8 mouse cellular contexts compared by ENCODE assay signal in the genomic region with DNA sequence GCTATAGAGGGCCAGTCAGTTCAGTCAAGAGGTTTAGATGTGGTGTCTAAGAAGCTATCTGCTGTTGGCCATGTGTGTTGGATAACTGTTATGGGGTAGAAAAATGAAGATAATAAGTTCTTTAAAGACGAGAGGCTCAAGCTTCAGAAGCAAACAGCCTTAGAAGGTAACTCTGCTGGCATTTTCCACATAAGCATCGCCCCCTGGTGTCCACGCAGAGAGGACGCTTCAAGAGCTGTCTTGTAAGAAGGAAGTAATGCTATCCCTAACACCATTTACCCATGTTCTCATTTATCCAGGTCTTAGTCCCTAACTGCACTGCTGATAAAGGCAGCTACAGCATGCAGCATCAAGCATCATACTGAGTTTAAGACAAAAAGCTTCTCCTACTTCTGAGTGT. TPM values are rescaled to one million over a fixed set of nuclear protein-coding genes. Genes with fewer than 3 reads are reported as not detected.
DNase-seq lines count a peak whose midpoint lies in the region; ATAC-seq and TF ChIP-seq lines count a peak whose summit lies in the region.

No protein-coding gene starts in this region.

- H3K36me3 ChIP-seq in forebrain, embryonic 11.5 days (ENCODE audit: control insufficient read depth, insufficient read depth, low read length), result no peaks in the 10 kb centered on the region
- H3K36me3 ChIP-seq in forebrain, embryonic 12.5 days (replicated peaks), result no peaks in the 10 kb centered on the region

- 37% methylated on average over 4 of the region's 4 CpGs for WGBS in forebrain, embryonic 11.5 days
- WGBS in forebrain, embryonic 12.5 days, result 30% methylated on average over 4 of the region's 4 CpGs

- no peak overlapping the region for H3K4me2 ChIP-seq in forebrain, embryonic 11.5 days (ENCODE audit: low read depth, low read length, severe bottlenecking)
- no peak overlapping the region for H3K4me2 ChIP-seq in forebrain, embryonic 12.5 days

- H3K27me3 ChIP-seq in forebrain, embryonic 11.5 days (ENCODE audit: control insufficient read depth, insufficient read depth, low read length), result no peaks in the 10 kb centered on the region
- no peaks in the 10 kb centered on the region for H3K27me3 ChIP-seq in forebrain, embryonic 12.5 days

- no peak for ATAC-seq in forebrain, embryonic 11.5 days (replicated peaks; ENCODE audit: low FRiP score)
- no peak for ATAC-seq in forebrain, embryonic 12.5 days (ENCODE audit: low FRiP score)
- peak; percentile 91 for ATAC-seq in neutrophil, adult 5-6 weeks (ENCODE audit: extremely low read depth, insufficient number of reproducible peaks, low FRiP score, poor library complexity, severe bottlenecking)

- no peaks in the 10 kb centered on the region for H3K9me3 ChIP-seq in forebrain, embryonic 11.5 days (ENCODE audit: control insufficient read depth, low read length)
- no peaks in the 10 kb centered on the region for H3K9me3 ChIP-seq in forebrain, embryonic 12.5 days

- peak; percentile 69 for TF ChIP-seq CTCF in gastrocnemius, adult 2 months (IDR thresholded peaks at IDR 0.05)

- intact Hi-C loops in gastrocnemius, adult 2 months (cut with DNase I), result no loop called here

- H3K9ac ChIP-seq in forebrain, embryonic 11.5 days (ENCODE audit: low read length), result no peak overlapping the region
- H3K9ac ChIP-seq in forebrain, embryonic 12.5 days, result no peak overlapping the region

- peak; percentile 54 for DNase-seq in forebrain, embryonic 11.5 days (ENCODE audit: low spot score)
- DNase-seq in A20 (ENCODE audit: low read depth, low spot score), result peak; percentile 5
- peak; percentile 71 for DNase-seq in adrenal gland, postnatal 10 days
- DNase-seq in gastrocnemius, adult 2 months, result peak; percentile 70
- DNase-seq in left cerebral cortex, adult 11 months (ENCODE audit: low spot score), result peak; percentile 19
- peak; percentile 27 to 72 for DNase-seq in thymus, postnatal 10 days (ENCODE audit: low spot score in 2 of 2)

- H3K4me3 ChIP-seq in forebrain, embryonic 11.5 days (ENCODE audit: low read depth, low read length), result no peak overlapping the region
- no peak overlapping the region for H3K4me3 ChIP-seq in forebrain, embryonic 12.5 days (replicated peaks)
- H3K4me3 ChIP-seq in gastrocnemius, adult 2 months, result no peak overlapping the region

- H3K27ac ChIP-seq in forebrain, embryonic 11.5 days (ENCODE audit: low read depth, low read length), result no peak overlapping the region
- H3K27ac ChIP-seq in forebrain, embryonic 12.5 days, result no peak overlapping the region
- 0 out of 2 replicates have a peak overlapping the region, but pooled peaks have one; percentile 40 for H3K27ac ChIP-seq in gastrocnemius, adult 2 months

- no peaks in the 10 kb centered on the region for H3K4me1 ChIP-seq in forebrain, embryonic 11.5 days (replicated peaks; ENCODE audit: control insufficient read depth, insufficient read depth, low read length)
- no peaks in the 10 kb centered on the region for H3K4me1 ChIP-seq in forebrain, embryonic 12.5 days

RNA-seq across cellular contexts. Expression of a gene that starts 35.7 kb away (rescaled TPM):
- 2.7 and 3.3 TPM in 2 replicates for polyA plus RNA-seq in forebrain, embryonic 11.5 days (2014; fragmentation: Nextera tagmentation; extraction: Ambion mirVana)
- polyA plus RNA-seq in forebrain, embryonic 12.5 days (2016; fragmentation: Nextera tagmentation; extraction: Ambion mirVana), result 2.3 and 2.8 TPM in 2 replicates
- total RNA-seq in adrenal gland, postnatal 10 days (2021), result 10 to 100 TPM; 19.2 to 23.7 TPM
- total RNA-seq in gastrocnemius, adult 2 months (2021), result 1 to 10 TPM; 2.6 to 3.0 TPM
- total RNA-seq in neutrophil, adult 5-6 weeks (2017), result 186 and 187 TPM in 2 replicates

Comparison
In these comparisons a context has a peak if more than half of its experiments do, and no peak if none do; other contexts are left out.
1. DNase-seq: peak in every context shown above with its lines; median percentile 71 in adrenal gland, postnatal 10 days; 70 in gastrocnemius, adult 2 months; 54 in forebrain, embryonic 11.5 days; 50 in thymus, postnatal 10 days; 19 in left cerebral cortex, adult 11 months; 5 in A20.
2. RNA of a gene that starts 35.7 kb away (total RNA-seq): 186 to 187 TPM in neutrophil, adult 5-6 weeks and 19.2 to 23.7 TPM in adrenal gland, postnatal 10 days; 2.6 to 3.0 TPM in gastrocnemius, adult 2 months; every median in the first group is over 4 times any median in the second.